Mouse (Mus musculus): Measurements from ENCODE around the gene Itsn1. TPM values are rescaled to one million over a fixed set of nuclear protein-coding genes. Genes with fewer than 3 reads are reported as not detected.

Itsn1 gene
- polyA plus RNA-seq, 1 experiment, result 20.5 TPM

- H3K27ac ChIP-seq (ENCODE audit: insufficient read depth, low read depth, low read length), result no peak overlapping the region
- no peaks in the 10 kb centered on the region for H3K27me3 ChIP-seq (replicated peaks; ENCODE audit: control insufficient read depth, insufficient read depth, low read length)
- DNase-seq, result no peak
- no peak overlapping the region for H3K4me3 ChIP-seq (ENCODE audit: insufficient read depth, low read depth, low read length)
- WGBS, result 81% methylated on average over 7 of the region's 7 CpGs
- H3K36me3 ChIP-seq (ENCODE audit: control insufficient read depth, insufficient read depth, low read length), result no peaks in the 10 kb centered on the region
- H3K4me1 ChIP-seq (ENCODE audit: control insufficient read depth, insufficient read depth, low read length), result no peaks in the 10 kb centered on the region
- TF ChIP-seq POLR2A (IDR thresholded peaks at IDR 0.05; ENCODE audit: low read depth, low read length), result no peak
These were observed 99.1 kb downstream of the Itsn1 start for GRCm38 (mm10) chr16:91828160-91828559.

DNA sequence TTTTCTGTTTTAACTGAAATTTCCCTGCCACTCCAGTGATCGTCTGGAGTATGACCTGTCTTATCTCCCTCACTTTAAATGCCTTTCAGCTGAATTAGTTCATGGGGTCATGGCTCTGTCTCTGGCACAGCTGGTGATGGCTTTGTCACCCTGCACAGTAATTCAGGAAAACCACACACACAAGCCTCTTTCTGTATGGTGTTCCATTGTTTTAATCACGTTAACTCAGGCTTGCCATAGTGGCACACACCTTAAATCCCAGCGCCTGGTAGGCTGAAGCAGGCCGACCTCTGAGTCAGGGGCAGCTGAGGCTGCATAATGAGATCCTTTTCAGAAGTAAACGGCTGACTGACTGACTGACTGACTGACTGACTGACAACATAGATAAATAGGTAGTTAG, 99.5 kb downstream of the Itsn1 start:
- Histone ChIP-seq H3K4me1 (ENCODE audit: control insufficient read depth, insufficient read depth, low read length) (no peaks in the 10 kb centered on the region), H3K27me3 (replicated peaks; ENCODE audit: control insufficient read depth, insufficient read depth, low read length) (no peaks in the 10 kb centered on the region), H3K4me3 (ENCODE audit: insufficient read depth, low read depth, low read length) (no peak overlapping the region), H3K36me3 (ENCODE audit: control insufficient read depth, insufficient read depth, low read length) (no peaks in the 10 kb centered on the region), H3K27ac (ENCODE audit: insufficient read depth, low read depth, low read length) (no peak overlapping the region)
- WGBS, result 73% methylated on average over 5 of the region's 5 CpGs
- TF ChIP-seq CTCF (conservative IDR thresholded peaks at IDR 0.05; ENCODE audit: insufficient read depth, insufficient read length, low read depth, low read length), result no peak
- TF ChIP-seq POLR2A (IDR thresholded peaks at IDR 0.05; ENCODE audit: low read depth, low read length), result no peak
- DNase-seq, result no peak

GRCm38 (mm10) chr16:91829121-91829520, 100.0 kb downstream of the Itsn1 start:
- Histone ChIP-seq H3K27me3 (replicated peaks; ENCODE audit: control insufficient read depth, insufficient read depth, low read length) (no peaks in the 10 kb centered on the region), H3K36me3 (ENCODE audit: control insufficient read depth, insufficient read depth, low read length) (no peaks in the 10 kb centered on the region), H3K4me1 (ENCODE audit: control insufficient read depth, insufficient read depth, low read length) (no peaks in the 10 kb centered on the region), H3K4me3 (ENCODE audit: insufficient read depth, low read depth, low read length) (no peak overlapping the region), H3K27ac (ENCODE audit: insufficient read depth, low read depth, low read length) (no peak overlapping the region)
- DNase-seq, result peak; percentile 22
- TF ChIP-seq CTCF (conservative IDR thresholded peaks at IDR 0.05; ENCODE audit: insufficient read depth, insufficient read length, low read depth, low read length) (no peak), POLR2A (IDR thresholded peaks at IDR 0.05; ENCODE audit: low read depth, low read length) (no peak)
- 58% methylated on average over 5 of the region's 5 CpGs for WGBS

DNA sequence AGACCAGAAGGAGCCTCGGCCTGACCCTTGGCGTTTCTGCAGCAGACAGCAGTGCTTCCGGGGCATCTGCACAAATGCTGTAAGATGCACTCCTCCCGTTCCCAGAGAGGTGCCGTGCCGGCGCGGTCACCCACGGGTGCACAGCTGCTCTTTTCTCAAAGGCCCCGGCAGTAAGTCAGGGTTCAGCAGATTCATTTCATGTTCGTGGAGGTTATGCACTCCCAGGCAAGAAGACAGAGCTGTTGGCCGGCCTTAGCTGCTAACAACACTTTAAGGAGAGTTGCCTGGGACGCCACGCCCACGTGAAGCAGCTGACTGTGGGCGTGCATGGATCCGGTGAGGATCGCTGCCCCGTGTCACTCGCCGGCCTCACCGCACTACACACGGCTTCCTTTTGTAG, 101.2 kb downstream of the Itsn1 start:
- Histone ChIP-seq H3K4me1 (ENCODE audit: control insufficient read depth, insufficient read depth, low read length) (0 out of 2 replicates have a peak, but pooled peaks cover 3% of the 10 kb centered on the region), H3K4me3 (ENCODE audit: insufficient read depth, low read depth, low read length) (peak overlapping the region; percentile 7; the same call in 1 of the 2 replicates), H3K27ac (ENCODE audit: insufficient read depth, low read depth, low read length) (peak overlapping the region; percentile 27; the same call in 1 of the 2 replicates), H3K27me3 (replicated peaks; ENCODE audit: control insufficient read depth, insufficient read depth, low read length) (no peaks in the 10 kb centered on the region), H3K36me3 (ENCODE audit: control insufficient read depth, insufficient read depth, low read length) (no peaks in the 10 kb centered on the region)
- WGBS, result 38% methylated on average over 23 of the region's 23 CpGs
- TF ChIP-seq CTCF (conservative IDR thresholded peaks at IDR 0.05; ENCODE audit: insufficient read depth, insufficient read length, low read depth, low read length) (no peak), POLR2A (IDR thresholded peaks at IDR 0.05; ENCODE audit: low read depth, low read length) (no peak)
- DNase-seq, result peak; percentile 70

DNA sequence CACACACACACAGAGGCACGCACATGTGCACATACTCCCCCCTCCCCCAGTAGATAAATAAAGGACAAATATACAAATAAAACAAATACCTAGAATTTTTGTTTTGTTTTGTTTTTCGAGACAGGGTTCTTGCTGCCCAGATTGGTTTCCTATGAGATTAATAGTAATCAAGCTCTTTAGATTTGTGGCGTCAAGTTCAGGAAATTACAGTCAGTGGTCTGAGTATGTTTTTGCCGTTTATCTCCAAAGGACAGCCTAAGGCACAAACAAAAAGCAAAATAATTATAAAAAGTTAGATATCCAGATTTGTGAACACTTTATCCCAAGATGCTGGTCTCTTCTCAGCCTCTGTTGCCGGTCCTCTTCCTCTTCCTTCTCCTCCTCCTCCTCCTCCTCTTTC, 104.0 kb downstream of the Itsn1 start:
- WGBS, result 57% methylated on average over 5 of the region's 5 CpGs
- Histone ChIP-seq H3K4me1 (ENCODE audit: control insufficient read depth, insufficient read depth, low read length) (peaks cover 3% of the 10 kb centered on the region; the same call in 1 of the 2 replicates), H3K4me3 (ENCODE audit: insufficient read depth, low read depth, low read length) (no peak overlapping the region), H3K36me3 (ENCODE audit: control insufficient read depth, insufficient read depth, low read length) (no peaks in the 10 kb centered on the region), H3K27me3 (replicated peaks; ENCODE audit: control insufficient read depth, insufficient read depth, low read length) (no peaks in the 10 kb centered on the region), H3K27ac (ENCODE audit: insufficient read depth, low read depth, low read length) (no peak overlapping the region)
- no peak for DNase-seq
- TF ChIP-seq CTCF (conservative IDR thresholded peaks at IDR 0.05; ENCODE audit: insufficient read depth, insufficient read length, low read depth, low read length) (no peak), POLR2A (IDR thresholded peaks at IDR 0.05; ENCODE audit: low read depth, low read length) (no peak)

DNA sequence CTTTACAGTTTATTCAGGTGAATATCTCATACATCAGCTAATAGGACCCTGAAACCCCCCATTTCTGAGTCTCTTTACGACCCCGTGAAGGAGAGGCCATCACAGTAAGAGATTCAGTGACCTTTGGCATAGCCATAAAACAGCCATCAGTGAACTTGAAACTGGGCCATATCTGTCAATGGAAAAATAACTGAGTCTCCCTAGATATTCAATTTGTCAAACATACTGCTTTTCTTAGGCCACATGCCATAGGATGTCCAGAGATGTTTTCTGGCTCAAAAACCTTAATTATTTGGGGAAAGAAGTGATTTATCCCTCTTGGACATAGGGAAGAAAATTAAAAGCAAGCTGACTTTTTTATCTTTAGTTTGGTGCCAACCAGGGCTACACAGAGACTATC, 104.5 kb downstream of the Itsn1 start:
- Histone ChIP-seq H3K4me3 (ENCODE audit: insufficient read depth, low read depth, low read length) (no peak overlapping the region), H3K27ac (ENCODE audit: insufficient read depth, low read depth, low read length) (no peak overlapping the region), H3K27me3 (replicated peaks; ENCODE audit: control insufficient read depth, insufficient read depth, low read length) (no peaks in the 10 kb centered on the region), H3K4me1 (ENCODE audit: control insufficient read depth, insufficient read depth, low read length) (peaks cover 3% of the 10 kb centered on the region; the same call in 1 of the 2 replicates), H3K36me3 (ENCODE audit: control insufficient read depth, insufficient read depth, low read length) (no peaks in the 10 kb centered on the region)
- DNase-seq, result peak; percentile 35
- 36% methylated on average over 2 of the region's 2 CpGs for WGBS
- no peak for TF ChIP-seq CTCF (conservative IDR thresholded peaks at IDR 0.05; ENCODE audit: insufficient read depth, insufficient read length, low read depth, low read length)
- TF ChIP-seq POLR2A (IDR thresholded peaks at IDR 0.05; ENCODE audit: low read depth, low read length), result no peak

DNA sequence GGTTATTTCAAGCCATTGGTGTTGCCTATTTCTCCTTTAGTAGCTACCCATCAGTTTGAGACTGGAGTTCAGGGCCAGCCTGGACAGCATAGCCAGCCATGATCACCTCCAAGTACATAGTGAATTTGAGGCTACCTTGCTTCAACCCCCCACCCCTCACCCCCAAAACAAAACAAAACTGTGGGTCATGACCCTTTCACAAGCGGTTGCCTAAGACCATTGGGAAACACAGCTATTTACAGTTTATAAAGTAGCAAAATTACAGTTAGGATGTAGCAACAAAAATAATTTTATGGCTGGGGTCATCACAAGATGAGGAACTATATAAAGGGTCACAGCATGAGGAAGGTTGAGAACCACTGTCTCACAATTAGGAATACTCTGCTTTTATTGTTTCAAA, 104.9 kb downstream of the Itsn1 start:
- no peak for DNase-seq
- WGBS, result 89% methylated on average over 1 of the region's 1 CpGs
- H3K27ac ChIP-seq (ENCODE audit: insufficient read depth, low read depth, low read length), result no peak overlapping the region

More for the DNA sequence above, 104.9 kb downstream of the Itsn1 start:
- Histone ChIP-seq H3K4me3 (ENCODE audit: insufficient read depth, low read depth, low read length) (no peak overlapping the region), H3K27me3 (replicated peaks; ENCODE audit: control insufficient read depth, insufficient read depth, low read length) (no peaks in the 10 kb centered on the region), H3K36me3 (ENCODE audit: control insufficient read depth, insufficient read depth, low read length) (no peaks in the 10 kb centered on the region), H3K4me1 (ENCODE audit: control insufficient read depth, insufficient read depth, low read length) (peaks cover 3% of the 10 kb centered on the region; the same call in 1 of the 2 replicates)
- TF ChIP-seq POLR2A (IDR thresholded peaks at IDR 0.05; ENCODE audit: low read depth, low read length), result no peak
- TF ChIP-seq CTCF (conservative IDR thresholded peaks at IDR 0.05; ENCODE audit: insufficient read depth, insufficient read length, low read depth, low read length), result no peak
